Mouse (Mus musculus) spleen, adult 18-20 months (tissue): ENCODE results near the gene Ube3c.

Source experiments
- DNase-seq, 2 experiments: peaks; one replicate each; pipeline ENCODE4 v3.0.0; 2022; ENCODE audit warnings: mixed read lengths in 2 of 2

Gene Ube3c

DNA sequence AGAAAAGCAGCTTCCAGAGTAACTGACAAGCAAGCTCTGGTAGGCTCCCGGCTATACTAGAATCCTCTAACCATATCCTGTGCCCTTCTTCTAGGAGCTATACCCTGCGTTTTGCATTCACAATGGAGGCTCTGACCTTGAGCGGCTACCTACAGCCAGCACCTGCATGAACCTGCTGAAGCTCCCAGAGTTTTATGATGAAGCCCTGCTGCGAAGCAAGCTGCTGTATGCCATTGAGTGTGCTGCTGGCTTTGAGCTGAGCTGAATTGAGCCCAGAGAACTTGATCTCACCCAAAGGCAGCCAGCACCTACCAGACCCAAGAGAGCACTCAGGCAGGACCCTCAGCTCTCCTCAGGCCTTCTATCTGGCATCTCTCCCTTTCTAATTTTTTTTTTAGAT is 105.3 kb downstream of the Ube3c start:
- DNase-seq: no peak

DNA sequence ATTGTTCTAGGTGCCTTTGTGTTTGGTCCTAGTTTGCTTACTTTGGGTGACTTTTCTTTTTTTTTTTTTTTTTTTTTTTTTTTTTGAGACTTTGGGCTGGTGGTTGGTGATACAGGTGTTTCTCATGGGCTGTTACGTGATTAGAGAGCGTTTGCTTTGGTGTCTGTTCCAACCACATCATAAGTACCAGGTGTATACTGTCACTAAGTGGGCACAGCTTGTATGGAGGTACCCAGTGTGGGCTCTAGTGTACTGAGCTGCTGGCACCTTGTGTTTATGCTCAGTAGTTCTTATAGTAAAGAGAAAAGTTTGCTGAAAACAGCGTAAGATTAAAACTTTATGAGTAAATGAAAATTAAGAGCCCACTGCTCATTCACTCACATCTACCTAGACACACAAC is 107.4 kb downstream of the Ube3c start:
- no peak for DNase-seq

DNA sequence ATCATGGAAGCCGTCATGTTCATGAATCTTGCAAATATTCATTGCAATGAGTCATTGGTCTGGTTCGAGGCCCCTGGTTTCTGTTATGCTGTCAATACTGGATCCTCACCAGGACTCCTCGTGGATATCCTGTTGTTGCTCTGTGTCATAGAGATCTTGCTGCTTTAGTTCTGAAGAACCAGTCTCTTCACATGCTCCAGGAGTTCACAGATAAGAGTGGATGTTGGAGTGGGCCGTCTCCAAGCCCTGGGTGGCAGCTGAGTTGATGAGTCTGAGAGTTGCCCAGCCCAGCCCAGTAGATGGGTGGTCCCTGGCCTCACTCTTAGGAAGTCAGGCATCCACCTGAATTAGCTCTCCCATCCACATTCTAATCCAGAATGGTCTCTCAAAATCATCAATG is 116.0 kb downstream of the Ube3c start:
- DNase-seq: no peak

DNA sequence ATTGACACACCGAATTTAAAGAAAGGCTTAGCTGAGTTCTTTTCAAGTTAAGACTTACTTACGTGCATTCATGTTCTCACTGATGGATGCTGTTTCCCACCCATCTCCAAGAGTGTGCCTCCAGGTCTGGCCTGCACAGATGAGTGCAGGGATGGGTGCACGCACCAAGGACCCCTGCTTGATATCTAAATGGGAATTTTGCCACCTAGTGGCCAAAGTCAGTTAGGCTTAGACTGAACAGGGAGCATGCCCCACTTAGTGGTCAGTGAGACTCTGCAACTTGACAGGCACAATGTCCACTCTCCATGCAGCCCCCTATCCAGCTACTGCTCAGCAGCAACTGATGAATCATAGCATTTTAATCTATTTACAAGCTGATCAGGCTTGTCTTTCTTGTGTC is 118.6 kb downstream of the Ube3c start:
- peak in 1 of 2 experiments; percentile 21 for DNase-seq

DNA sequence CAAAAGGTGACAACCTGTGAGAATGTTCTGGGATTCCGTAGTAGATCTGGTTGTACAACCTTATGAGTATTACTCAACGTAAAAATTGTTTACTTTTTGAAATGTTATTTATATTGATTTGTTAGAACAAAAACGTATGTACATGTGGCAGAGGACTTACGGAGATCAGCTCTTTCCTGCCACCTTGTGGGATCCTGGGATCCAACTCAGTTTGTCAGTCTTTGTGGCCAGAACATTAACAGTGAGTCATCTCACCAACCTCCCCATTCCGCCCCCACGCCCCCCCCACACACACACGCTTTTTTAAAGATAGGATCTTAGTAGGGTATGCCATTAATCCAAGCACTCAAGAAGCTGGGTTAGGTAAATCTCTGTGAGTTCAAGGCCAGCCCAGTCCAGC is 119.3 kb downstream of the Ube3c start:
- DNase-seq: no peak

DNA sequence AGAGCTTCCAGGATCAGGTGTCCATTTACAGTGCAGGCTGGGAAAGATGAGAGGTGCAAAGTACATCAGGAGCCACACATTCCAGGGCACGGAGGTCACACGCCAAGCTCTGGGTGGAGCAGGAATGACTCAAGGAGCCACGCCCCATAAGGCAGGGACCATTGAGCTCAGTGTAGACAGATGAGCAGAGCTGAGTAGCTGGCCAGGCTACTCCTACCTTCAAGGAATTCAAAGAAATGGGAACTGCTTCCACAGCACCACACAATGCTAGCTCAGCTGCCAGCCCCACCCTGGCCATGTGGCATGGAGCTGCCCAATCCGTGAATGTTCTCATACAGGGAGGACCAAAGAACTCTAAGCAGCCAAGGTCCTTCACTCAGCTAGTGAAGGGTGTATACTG is 129.5 kb downstream of the Ube3c start:
- no peak for DNase-seq

DNA sequence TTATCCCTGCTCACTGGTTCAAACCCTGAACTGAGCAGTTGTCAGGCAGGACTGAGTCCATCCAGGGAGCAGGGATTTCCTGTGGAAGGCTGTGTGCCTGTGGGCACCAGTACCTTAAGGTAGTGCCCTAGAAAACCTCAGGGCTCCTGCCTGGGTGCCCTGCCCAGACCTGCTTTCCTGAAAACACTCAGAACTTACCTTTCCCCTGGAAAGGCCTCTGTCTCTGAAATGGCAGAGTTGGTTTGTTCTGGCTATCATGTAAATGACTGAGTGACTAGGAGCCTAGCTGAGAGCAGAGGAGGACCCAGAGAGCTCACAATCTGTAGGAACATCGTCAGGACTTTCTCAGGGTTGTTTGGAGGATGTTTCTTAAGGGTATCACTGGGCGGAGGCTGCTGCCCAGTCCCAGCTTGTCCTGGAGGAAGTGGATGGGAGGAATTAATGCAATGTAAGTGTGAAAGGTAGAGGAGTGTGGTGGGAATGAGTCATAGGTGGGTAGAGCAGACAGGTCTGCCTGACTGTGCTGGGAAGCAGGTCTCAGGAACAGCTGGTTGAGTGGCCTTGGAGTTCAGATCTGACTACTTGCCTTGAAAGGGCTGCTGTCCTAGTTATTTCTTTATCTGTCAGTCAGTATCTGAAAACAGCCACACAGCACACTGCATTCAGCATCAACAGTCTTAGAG is 130.6 kb downstream of the Ube3c start:
- no peak for DNase-seq

DNA sequence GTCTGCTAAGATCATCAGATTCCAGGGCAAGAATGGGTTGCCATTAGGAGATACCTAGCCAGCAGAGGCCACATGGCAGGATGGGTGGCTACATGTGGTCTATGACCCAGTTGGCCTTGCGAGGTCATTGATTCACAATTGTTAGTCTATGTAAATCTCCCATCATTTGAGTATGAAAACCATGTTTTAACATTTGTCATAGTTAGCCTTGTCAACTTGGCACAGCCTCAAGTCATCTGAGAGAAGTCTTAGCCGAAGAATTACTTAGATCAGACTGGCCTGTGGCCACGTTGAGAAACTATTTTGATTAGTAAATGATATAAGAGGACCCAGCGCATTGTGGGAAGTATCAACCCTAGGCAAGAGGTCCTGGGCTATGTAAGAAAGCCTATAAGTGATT is 138.2 kb downstream of the Ube3c start:
- DNase-seq: no peak

DNA sequence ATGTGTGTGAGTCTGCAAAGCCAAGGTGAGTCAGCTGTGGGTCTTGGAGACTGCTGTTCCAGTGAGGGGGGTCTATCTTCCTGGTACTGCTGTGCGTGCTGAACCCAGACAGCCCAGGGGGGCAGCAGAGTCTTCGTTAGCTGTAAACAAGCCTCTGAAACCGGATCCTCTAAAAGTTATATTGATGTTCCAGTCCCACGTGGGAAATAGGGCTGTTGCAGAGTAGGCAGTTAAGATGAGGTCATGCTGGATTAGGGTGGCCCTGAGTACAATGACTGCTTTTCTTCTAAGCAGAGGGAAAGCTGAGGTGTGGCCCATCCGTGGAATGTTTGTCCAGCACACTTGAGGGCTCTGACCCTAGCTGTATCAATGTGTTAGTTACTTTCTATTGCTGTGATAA is 139.2 kb downstream of the Ube3c start:
- DNase-seq: no peak

DNA sequence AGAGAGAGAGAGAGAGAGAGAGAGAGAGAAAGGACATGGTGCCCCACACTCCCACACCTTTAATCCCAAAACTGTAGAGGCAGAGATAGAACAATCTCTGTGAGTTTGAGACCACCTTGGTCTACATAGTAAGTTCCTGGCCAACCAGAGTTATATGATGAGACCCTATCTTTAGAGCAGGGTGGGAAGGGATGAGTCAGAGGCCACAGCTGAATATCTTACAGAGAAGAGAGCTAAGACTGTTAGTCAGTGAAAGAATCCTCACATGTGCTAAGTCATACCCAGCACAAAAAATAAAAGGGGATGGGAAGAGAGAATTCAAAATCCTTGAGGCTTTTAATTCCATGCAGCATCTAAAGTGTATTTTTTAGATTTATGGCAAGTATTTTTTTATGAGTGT is 142.6 kb downstream of the Ube3c start:
- no peak for DNase-seq

DNA sequence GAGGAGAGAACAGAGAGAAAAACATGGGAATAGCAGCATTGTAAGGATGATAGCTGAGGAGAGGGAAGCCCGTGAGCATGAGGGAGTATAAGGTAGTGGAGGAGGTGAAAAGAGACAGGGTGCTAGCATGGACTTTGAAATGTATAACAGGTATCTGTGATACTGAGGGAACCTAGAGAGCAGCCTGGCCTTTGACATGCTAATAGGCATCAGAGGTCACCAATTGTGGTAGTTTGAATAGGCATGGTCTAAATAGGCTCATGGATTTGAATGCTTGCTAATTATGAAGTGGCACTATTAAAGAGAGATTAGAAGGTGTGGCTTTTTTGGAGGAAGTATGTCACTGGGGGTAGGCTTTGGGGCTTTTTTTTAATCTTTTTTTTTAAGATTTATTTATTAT is 143.9 kb downstream of the Ube3c start:
- DNase-seq: no peak

DNA sequence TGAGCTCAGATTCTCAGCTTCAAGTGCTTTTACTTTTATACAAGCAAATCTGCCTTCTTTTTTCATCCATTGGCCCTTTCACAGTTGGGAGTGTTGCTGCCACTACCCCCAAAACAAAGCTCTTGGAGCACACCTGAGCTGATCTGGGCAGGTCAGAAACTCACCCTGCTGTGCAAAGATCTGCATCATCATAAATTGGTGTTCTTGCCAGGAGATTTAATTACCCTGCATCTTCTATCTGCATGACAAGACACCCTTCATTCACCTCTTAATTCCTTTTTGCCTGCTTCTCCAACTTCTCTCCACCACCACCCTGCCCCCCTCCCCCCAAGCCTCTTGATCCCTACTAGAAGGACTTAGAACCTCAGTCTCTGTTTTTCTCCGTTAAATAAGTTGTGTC is 152.1 kb downstream of the Ube3c start:
- no peak for DNase-seq

DNA sequence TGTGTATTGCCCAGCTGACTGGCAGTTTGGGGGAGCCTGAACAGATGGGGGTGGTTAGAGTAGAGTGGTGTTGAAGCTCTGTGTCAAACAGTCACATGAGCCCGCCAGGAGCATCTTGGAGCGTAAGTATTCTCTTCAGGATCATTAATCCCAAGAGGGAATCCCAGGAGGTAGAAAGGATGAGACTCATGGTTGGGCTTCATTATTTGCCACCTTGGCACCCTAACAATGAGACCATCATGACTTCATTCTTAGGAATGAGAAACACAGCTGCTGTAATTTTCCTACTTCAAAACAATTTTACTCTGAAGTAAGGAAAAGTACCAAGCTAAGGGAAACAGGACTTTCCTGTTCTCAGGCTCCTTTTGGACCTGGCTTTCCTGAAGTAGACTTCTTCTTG is 156.3 kb downstream of the Ube3c start:
- no peak for DNase-seq
